In the genomic region with DNA sequence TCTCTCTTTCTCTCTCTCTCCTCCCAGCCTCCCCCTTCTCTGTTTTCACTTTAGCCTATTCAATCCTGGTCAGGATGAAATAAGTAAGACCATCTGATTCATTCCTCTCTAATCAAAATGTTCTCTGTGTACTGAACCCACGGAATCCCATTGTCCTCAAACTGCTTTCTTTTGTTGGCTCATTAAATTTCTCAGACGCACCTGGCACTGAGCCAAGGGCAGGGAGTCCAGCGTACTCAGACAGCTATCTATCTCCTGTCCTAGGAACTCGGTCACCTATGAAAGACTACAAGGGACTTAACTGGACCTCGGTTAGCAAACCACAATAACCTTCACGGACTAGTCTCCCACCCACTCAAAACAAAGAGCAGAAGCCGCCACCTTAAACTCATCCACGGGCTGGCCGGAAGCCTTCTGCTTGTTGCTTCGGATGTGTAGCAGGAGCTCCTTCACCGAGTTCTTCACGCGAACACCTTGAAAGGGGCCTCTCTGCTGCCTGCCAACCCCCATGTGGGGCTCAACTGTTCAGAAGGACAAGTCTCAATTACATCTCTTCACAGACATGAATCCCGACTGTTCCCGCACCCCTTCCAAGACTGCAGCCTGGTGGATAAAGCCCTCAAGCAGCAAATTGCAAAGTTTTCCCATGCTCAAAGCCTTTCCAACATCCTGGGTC, we compare ENCODE assay signal across 8 mouse cellular contexts. TPM values are rescaled to one million over a fixed set of nuclear protein-coding genes. Genes with fewer than 3 reads are reported as not detected.
DNase-seq lines count a peak whose midpoint lies in the region; ATAC-seq lines count a peak whose summit lies in the region.

No protein-coding gene starts in this region.

- peak overlapping the region; percentile 76 for H3K4me3 ChIP-seq in erythroblast, embryonic 14.5 days (replicated peaks)
- peak overlapping the region; percentile 86 for H3K4me3 ChIP-seq in embryonic facial prominence, embryonic 13.5 days
- peak overlapping the region; percentile 8 for H3K4me3 ChIP-seq in liver, embryonic 12.5 days
- peak overlapping the region; percentile 68 for H3K4me3 ChIP-seq in stomach, embryonic 15.5 days (replicated peaks)

- H3K9me3 ChIP-seq in erythroblast, embryonic 14.5 days (ENCODE audit: control insufficient read depth, low read length), result no peaks in the 10 kb centered on the region
- H3K9me3 ChIP-seq in embryonic facial prominence, embryonic 13.5 days, result no peaks in the 10 kb centered on the region
- H3K9me3 ChIP-seq in liver, embryonic 12.5 days (replicated peaks), result no peaks in the 10 kb centered on the region
- no peaks in the 10 kb centered on the region for H3K9me3 ChIP-seq in stomach, embryonic 15.5 days

- peak; percentile 12 to 18 for DNase-seq in CD8-positive naive resting alpha-beta T cell, adult 2 months (ENCODE audit: low read depth in 2 of 2, low spot score in 2 of 2)
- peak; percentile 71 for DNase-seq in heart, postnatal 4 days
- no peak for DNase-seq in left cerebral cortex, postnatal 25 days (ENCODE audit: low spot score in 2 of 2)

- H3K27me3 ChIP-seq in erythroblast, embryonic 14.5 days (ENCODE audit: control insufficient read depth), result peaks cover 39% of the 10 kb centered on the region
- H3K27me3 ChIP-seq in embryonic facial prominence, embryonic 13.5 days, result no peaks in the 10 kb centered on the region
- H3K27me3 ChIP-seq in liver, embryonic 12.5 days (replicated peaks), result peaks cover 19% of the 10 kb centered on the region
- H3K27me3 ChIP-seq in stomach, embryonic 15.5 days (replicated peaks), result no peaks in the 10 kb centered on the region

- peak overlapping the region; percentile 66 for H3K27ac ChIP-seq in embryonic facial prominence, embryonic 13.5 days
- H3K27ac ChIP-seq in liver, embryonic 12.5 days, result no peak overlapping the region
- peak overlapping the region; percentile 97 for H3K27ac ChIP-seq in stomach, embryonic 15.5 days

- H3K36me3 ChIP-seq in erythroblast, embryonic 14.5 days (ENCODE audit: control insufficient read depth), result peaks cover 15% of the 10 kb centered on the region
- peaks cover 38% of the 10 kb centered on the region for H3K36me3 ChIP-seq in embryonic facial prominence, embryonic 13.5 days
- peaks cover 36% of the 10 kb centered on the region for H3K36me3 ChIP-seq in liver, embryonic 12.5 days
- peaks cover 32% of the 10 kb centered on the region for H3K36me3 ChIP-seq in stomach, embryonic 15.5 days

- no peak for ATAC-seq in erythroblast, adult 5-6 weeks (replicated peaks; ENCODE audit: low FRiP score, poor library complexity, severe bottlenecking)
- no peak for ATAC-seq in embryonic facial prominence, embryonic 13.5 days (ENCODE audit: insufficient number of reproducible peaks, insufficient read depth, low FRiP score, low TSS enrichment, low read depth)
- no peak for ATAC-seq in liver, embryonic 12.5 days
- ATAC-seq in stomach, embryonic 15.5 days (ENCODE audit: insufficient read depth, low FRiP score, low read depth), result no peak

- 50% methylated on average over 15 of the region's 15 CpGs for WGBS in embryonic facial prominence, embryonic 13.5 days
- WGBS in liver, embryonic 12.5 days (ENCODE audit: insufficient replicate concordance), result 75% methylated on average over 15 of the region's 15 CpGs
- WGBS in stomach, embryonic 15.5 days, result 35% methylated on average over 15 of the region's 15 CpGs

- peak overlapping the region; percentile 61 for H3K9ac ChIP-seq in embryonic facial prominence, embryonic 13.5 days
- no peak overlapping the region for H3K9ac ChIP-seq in liver, embryonic 12.5 days
- H3K9ac ChIP-seq in stomach, embryonic 15.5 days, result peak overlapping the region; percentile 4; the same call in 1 of the 2 replicates

- intact Hi-C loops in left cerebral cortex, postnatal 25 days (cut with DNase I), result no loop called here

- peaks cover 15% of the 10 kb centered on the region for H3K4me1 ChIP-seq in erythroblast, embryonic 14.5 days (ENCODE audit: control insufficient read depth)
- peaks cover 32% of the 10 kb centered on the region for H3K4me1 ChIP-seq in embryonic facial prominence, embryonic 13.5 days
- peaks cover 23% of the 10 kb centered on the region for H3K4me1 ChIP-seq in liver, embryonic 12.5 days
- H3K4me1 ChIP-seq in stomach, embryonic 15.5 days, result peaks cover 17% of the 10 kb centered on the region; the same call in 1 of the 2 replicates

- peak overlapping the region; percentile 72 for H3K4me2 ChIP-seq in embryonic facial prominence, embryonic 13.5 days
- peak overlapping the region; percentile 91 for H3K4me2 ChIP-seq in liver, embryonic 12.5 days
- H3K4me2 ChIP-seq in stomach, embryonic 15.5 days, result peak overlapping the region; percentile 65

RNA-seq across cellular contexts. Expression of a gene that starts 19.4 kb away (rescaled TPM):
- 0.04 and 0.09 TPM in 2 replicates for polyA plus RNA-seq in erythroblast, embryonic 14.5 days (2012)
- 6.0 and 8.4 TPM in 2 replicates for total RNA-seq in erythroblast, adult 5-6 weeks (2015; ENCODE audit: low replicate concordance)
- 2.6 and 5.3 TPM in 2 replicates for total RNA-seq in erythroblast, adult 5-6 weeks (2017; ENCODE audit: low replicate concordance)
- polyA plus RNA-seq in embryonic facial prominence, embryonic 13.5 days (2015; fragmentation: Nextera tagmentation; extraction: Ambion mirVana), result 5.3 and 5.5 TPM in 2 replicates
- total RNA-seq in heart, postnatal 4 days (2021), result 1 to 10 TPM; 3.8 to 3.9 TPM
- 2.4 and 2.6 TPM in 2 replicates for polyA plus RNA-seq in liver, embryonic 12.5 days (2016; fragmentation: Nextera tagmentation; extraction: Ambion mirVana)
- 8.1 and 9.4 TPM in 2 replicates for polyA plus RNA-seq in stomach, embryonic 15.5 days (2015; fragmentation: Nextera tagmentation; extraction: Ambion mirVana)
- total RNA-seq in left cerebral cortex, postnatal 25 days (2021), result 1 to 10 TPM; 2.5 to 3.2 TPM

Comparison
In these comparisons a context has a peak if more than half of its experiments do, and no peak if none do; other contexts are left out.
1. H3K4me3 ChIP-seq: peak in every context shown above with its lines; median percentile 86 in embryonic facial prominence, embryonic 13.5 days; 76 in erythroblast, embryonic 14.5 days; 68 in stomach, embryonic 15.5 days; 8 in liver, embryonic 12.5 days.
2. DNase-seq: peak in CD8-positive naive resting alpha-beta T cell, adult 2 months (2 of 2) and heart, postnatal 4 days (single experiment); none in left cerebral cortex, postnatal 25 days (0 of 2).
3. Peak in every context shown above with its lines, with median percentiles within 50 percentile points of each other: H3K4me2 ChIP-seq.